ENCODE assay signal across 25 mouse cellular contexts in genomic region chr2:159596285-159596684, GRCm38 (mm10).
DNase-seq lines count a peak whose midpoint lies in the region; ATAC-seq lines count a peak whose summit lies in the region.
"Had no signal": no experiment of that assay in that cellular context is flagged by ENCODE, and none has a peak within 500 bp of the region (broad histone marks: within the 10 kb centered on the region; RNA-seq: fewer than 3 reads in every experiment).

No protein-coding gene starts in this region.

- 36% methylated on average over 6 of the region's 6 CpGs for WGBS in kidney, embryonic 15.5 days
- 64% methylated on average over 6 of the region's 6 CpGs for WGBS in embryonic facial prominence, embryonic 10.5 days

- DNase-seq in embryo, embryonic 10 days (ENCODE audit: low spot score), result peak; percentile 58
- DNase-seq in embryo, embryonic 9.5 days (ENCODE audit: extremely low spot score), result no peak
- DNase-seq in kidney, adult 11 months, result no peak
- DNase-seq in embryonic facial prominence, embryonic 10.5 days (ENCODE audit: low spot score), result peak; percentile 61
- DNase-seq in mesoderm, embryonic 11.5 days (ENCODE audit: low read depth, low spot score), result peak; percentile 36
- DNase-seq in ovary, adult 18-20 months (ENCODE audit: low spot score), result no peak
- DNase-seq: adrenal gland, postnatal 10 days; cerebellum, adult 2 months; cerebellum, postnatal 36 days; kidney, postnatal 36 days; left cerebral cortex, postnatal 4 days; lung, postnatal 4 days; right cerebral cortex, adult 18-20 months; right cerebral cortex, postnatal 4 days; thymus, postnatal 36 days had no signal

- H3K36me3 ChIP-seq in kidney, embryonic 15.5 days, result no peaks in the 10 kb centered on the region
- no peaks in the 10 kb centered on the region for H3K36me3 ChIP-seq in embryonic facial prominence, embryonic 10.5 days (replicated peaks)
- H3K36me3 ChIP-seq: embryonic facial prominence, embryonic 13.5 days; hindbrain, embryonic 10.5 days; intestine, embryonic 15.5 days; midbrain, embryonic 15.5 days; neural tube, embryonic 13.5 days; stomach, embryonic 15.5 days had no signal

- H3K4me2 ChIP-seq in kidney, embryonic 15.5 days, result no peak overlapping the region
- H3K4me2 ChIP-seq: embryonic facial prominence, embryonic 13.5 days; heart, embryonic 11.5 days; intestine, embryonic 15.5 days; midbrain, embryonic 15.5 days; neural tube, embryonic 13.5 days; stomach, embryonic 15.5 days had no signal

- no peaks in the 10 kb centered on the region for H3K9me3 ChIP-seq in kidney, embryonic 15.5 days (replicated peaks)
- no peaks in the 10 kb centered on the region for H3K9me3 ChIP-seq in embryonic facial prominence, embryonic 10.5 days
- H3K9me3 ChIP-seq: embryonic facial prominence, embryonic 13.5 days; hindbrain, embryonic 10.5 days; intestine, embryonic 15.5 days; midbrain, embryonic 15.5 days; neural tube, embryonic 13.5 days; stomach, embryonic 15.5 days had no signal

- H3K4me3 ChIP-seq in kidney, embryonic 15.5 days (replicated peaks), result no peak overlapping the region
- H3K4me3 ChIP-seq in embryonic facial prominence, embryonic 10.5 days, result no peak overlapping the region
- H3K4me3 ChIP-seq: embryonic facial prominence, embryonic 13.5 days; hindbrain, embryonic 10.5 days; intestine, embryonic 15.5 days; midbrain, embryonic 15.5 days; neural tube, embryonic 13.5 days; stomach, embryonic 15.5 days had no signal

- ATAC-seq in kidney, embryonic 15.5 days (replicated peaks; ENCODE audit: low FRiP score), result peak; percentile 82
- ATAC-seq: forebrain, embryonic 14.5 days; hindbrain, embryonic 16.5 days; intestine, embryonic 15.5 days; midbrain, embryonic 15.5 days had no signal

- H3K27ac ChIP-seq in kidney, embryonic 15.5 days, result no peak overlapping the region
- H3K27ac ChIP-seq in embryonic facial prominence, embryonic 10.5 days (replicated peaks), result no peak overlapping the region; the same call in 1 of the 2 replicates
- H3K27ac ChIP-seq: embryonic facial prominence, embryonic 13.5 days; hindbrain, embryonic 10.5 days; intestine, embryonic 15.5 days; midbrain, embryonic 15.5 days; neural tube, embryonic 13.5 days; stomach, embryonic 15.5 days had no signal

- no peaks in the 10 kb centered on the region for H3K27me3 ChIP-seq in kidney, embryonic 15.5 days
- no peaks in the 10 kb centered on the region for H3K27me3 ChIP-seq in embryonic facial prominence, embryonic 10.5 days (replicated peaks; ENCODE audit: low read depth, poor library complexity, severe bottlenecking)
- H3K27me3 ChIP-seq: embryonic facial prominence, embryonic 13.5 days; intestine, embryonic 15.5 days; midbrain, embryonic 15.5 days; neural tube, embryonic 13.5 days; stomach, embryonic 15.5 days had no signal

- no peak overlapping the region for H3K9ac ChIP-seq in kidney, embryonic 15.5 days
- H3K9ac ChIP-seq: embryonic facial prominence, embryonic 13.5 days; intestine, embryonic 15.5 days; midbrain, embryonic 15.5 days; neural tube, embryonic 13.5 days; stomach, embryonic 15.5 days had no signal

- peaks cover 6% of the 10 kb centered on the region; the same call in 1 of the 2 replicates for H3K4me1 ChIP-seq in kidney, embryonic 15.5 days
- peaks cover 16% of the 10 kb centered on the region for H3K4me1 ChIP-seq in embryonic facial prominence, embryonic 10.5 days
- H3K4me1 ChIP-seq: embryonic facial prominence, embryonic 13.5 days; hindbrain, embryonic 10.5 days; intestine, embryonic 15.5 days; midbrain, embryonic 15.5 days; neural tube, embryonic 13.5 days; stomach, embryonic 15.5 days had no signal

Comparison
In these comparisons a context has a peak if more than half of its experiments do, and no peak if none do; other contexts are left out.
1. DNase-seq: peak in embryo, embryonic 10 days (single experiment), embryonic facial prominence, embryonic 10.5 days (single experiment) and mesoderm, embryonic 11.5 days (single experiment); none in embryo, embryonic 9.5 days (single experiment), kidney, adult 11 months (single experiment) and ovary, adult 18-20 months (single experiment).